Mouse (Mus musculus) intestine, embryonic 14.5 days (tissue): ENCODE measurements around the gene Ewsr1. TPM values are rescaled to one million over a fixed set of nuclear protein-coding genes. Genes with fewer than 3 reads are reported as not detected.

Source experiments
- ATAC-seq: fragments of 200-750 bp; cut with Nextera tagmentation; replicated peaks from 2 replicates; pipeline ENCODE4 v1.8.0; 2017; ENCODE audit warnings: low read depth, moderate number of reproducible peaks, moderate TSS enrichment, moderate library complexity; ENCODE audit not compliant: low FRiP score, low TSS enrichment
- DNase-seq: peaks from one replicate; pipeline ENCODE4 v3.0.0-alpha.2; 2018; ENCODE audit warnings: low spot score
- H3K27ac ChIP-seq: fragments of 300-500 bp; sonication (generic); 2 replicates; pipeline ENCODE4 v1.5.1; 2014; ENCODE audit warnings: low read depth, mild to moderate bottlenecking, control low read depth
- H3K27me3 ChIP-seq: fragments of 300-500 bp; sonication (generic); replicated peaks from 2 replicates; pipeline ENCODE4 v1.6.1; 2014; ENCODE audit warnings: low read length, control low read depth; ENCODE audit not compliant: control insufficient read depth, insufficient read depth
- H3K36me3 ChIP-seq: fragments of 300-500 bp; sonication (generic); 2 replicates; pipeline ENCODE4 v1.6.1; 2014; ENCODE audit warnings: low read length, control low read depth; ENCODE audit not compliant: control insufficient read depth, insufficient read depth
- H3K4me1 ChIP-seq: fragments of 300-500 bp; sonication (generic); replicated peaks from 2 replicates; pipeline ENCODE4 v1.6.1; 2014; ENCODE audit warnings: low read length, control low read depth, mixed read lengths; ENCODE audit not compliant: control insufficient read depth, insufficient read depth
- H3K4me2 ChIP-seq: fragments of 300-500 bp; sonication (generic); 2 replicates; pipeline ENCODE4 v1.6.1; 2014; ENCODE audit warnings: low read length
- H3K4me3 ChIP-seq: fragments of 300-500 bp; sonication (generic); 2 replicates; pipeline ENCODE4 v1.5.1; 2014; ENCODE audit warnings: low read depth, low read length, control low read depth, mixed read lengths
- H3K9ac ChIP-seq: fragments of 300-500 bp; sonication (generic); 2 replicates; pipeline ENCODE4 v1.6.1; 2014; ENCODE audit warnings: mild to moderate bottlenecking, low read length
- H3K9me3 ChIP-seq: fragments of 300-500 bp; sonication (generic); 2 replicates; pipeline ENCODE4 v1.6.1; 2016; ENCODE audit warnings: low read length, control low read depth; ENCODE audit not compliant: control insufficient read depth
- WGBS: fragments of 180-500 bp; shearing (Covaris S2); extraction: QIAGEN DNeasy Blood & Tissue Kit; methylation state at CpG from one replicate; pipeline ENCODE4 v1.1.7; 2014; 5-methylcytosine and 5-hydroxymethylcytosine counted together
- polyA plus RNA-seq: library from polyadenylated mRNA; unstranded; fragments of >200 nt; fragmentation: Nextera tagmentation; extraction: Ambion mirVana; gene quantifications from 2 replicates; pipeline ENCODE4 v1.2.1, GENCODE M21; 2014

Gene Ewsr1
- polyA plus RNA-seq = 373 and 390 TPM in 2 replicates

- Histone ChIP-seq H3K4me1 (peaks cover 25% of the 10 kb centered on the region), H3K9ac (peak within 1 kb of the TSS; percentile 100), H3K9me3 (no peaks in the 10 kb centered on the region), H3K4me2 (peak within 1 kb of the TSS; percentile 94), H3K36me3 (peaks cover 8% of the 10 kb centered on the region; the same call in 1 of the 2 replicates), H3K27me3 (no peaks in the 10 kb centered on the region), H3K27ac (peak within 1 kb of the TSS; percentile 99), H3K4me3 (peak within 1 kb of the TSS; percentile 99)
- ATAC-seq = peak; percentile 92
- peak; percentile 100 for DNase-seq
- WGBS = under 1% methylated on average over 79 of the region's 92 CpGs
Observed at GRCm38 (mm10) chr11:5098736-5099542, at the start of gene Ewsr1, which contains the start of gene Rhbdd3. Ewsr1 (minus strand) TSS chr11:5099266. Rhbdd3 (plus strand) TSS chr11:5098926.

- no peak overlapping the region for H3K27ac ChIP-seq
- no peak overlapping the region for H3K4me3 ChIP-seq
- no peak overlapping the region for H3K9ac ChIP-seq
- no peaks in the 10 kb centered on the region for H3K27me3 ChIP-seq
- WGBS = 75% methylated on average over 3 of the region's 3 CpGs
- peaks cover 21% of the 10 kb centered on the region for H3K4me1 ChIP-seq
- ATAC-seq = no peak
- no peaks in the 10 kb centered on the region for H3K36me3 ChIP-seq
- no peak overlapping the region for H3K4me2 ChIP-seq
- no peak for DNase-seq
- H3K9me3 ChIP-seq = no peaks in the 10 kb centered on the region
Observed at GRCm38 (mm10) chr11:5145600-5145999, 46.5 kb upstream of the Ewsr1 start.

- Histone ChIP-seq H3K36me3 (no peaks in the 10 kb centered on the region), H3K27ac (no peak overlapping the region), H3K4me1 (peaks cover 25% of the 10 kb centered on the region), H3K4me2 (no peak overlapping the region), H3K9ac (no peak overlapping the region), H3K9me3 (no peaks in the 10 kb centered on the region), H3K27me3 (no peaks in the 10 kb centered on the region), H3K4me3 (no peak overlapping the region)
- 75% methylated on average over 2 of the region's 2 CpGs for WGBS
- ATAC-seq = no peak
- DNase-seq = no peak
Observed at GRCm38 (mm10) chr11:5141965-5142364, 42.9 kb upstream of the Ewsr1 start.

GRCm38 (mm10) chr11:5141252-5141651 is 42.2 kb upstream of the Ewsr1 start:
- Histone ChIP-seq H3K27ac (0 out of 2 replicates have a peak overlapping the region, but pooled peaks have one; percentile 38), H3K9me3 (no peaks in the 10 kb centered on the region), H3K4me3 (no peak overlapping the region), H3K4me1 (peaks cover 25% of the 10 kb centered on the region), H3K27me3 (no peaks in the 10 kb centered on the region), H3K36me3 (no peaks in the 10 kb centered on the region), H3K4me2 (no peak overlapping the region), H3K9ac (no peak overlapping the region)
- ATAC-seq = no peak
- WGBS = 64% methylated on average over 5 of the region's 5 CpGs
- no peak for DNase-seq

- H3K4me3 ChIP-seq = no peak overlapping the region
- H3K27ac ChIP-seq = no peak overlapping the region
- H3K36me3 ChIP-seq = no peaks in the 10 kb centered on the region
- H3K27me3 ChIP-seq = no peaks in the 10 kb centered on the region
- H3K4me2 ChIP-seq = no peak overlapping the region
- DNase-seq (peak; percentile 84), ATAC-seq (no peak; the same call in 1 of the 2 replicates)
- 28% methylated on average over 8 of the region's 8 CpGs for WGBS
- H3K4me1 ChIP-seq = peaks cover 25% of the 10 kb centered on the region
- H3K9me3 ChIP-seq = no peaks in the 10 kb centered on the region
- no peak overlapping the region for H3K9ac ChIP-seq
Observed at GRCm38 (mm10) chr11:5140619-5141018, 41.6 kb upstream of the Ewsr1 start.

GRCm38 (mm10) chr11:5139372-5139771 is 40.3 kb upstream of the Ewsr1 start:
- Histone ChIP-seq H3K4me3 (no peak overlapping the region), H3K36me3 (no peaks in the 10 kb centered on the region), H3K27me3 (no peaks in the 10 kb centered on the region), H3K9ac (no peak overlapping the region), H3K9me3 (no peaks in the 10 kb centered on the region), H3K4me1 (peaks cover 25% of the 10 kb centered on the region), H3K27ac (no peak overlapping the region), H3K4me2 (peak overlapping the region; percentile 3; the same call in 1 of the 2 replicates)
- WGBS = 35% methylated on average over 9 of the region's 9 CpGs
- ATAC-seq (no peak), DNase-seq (no peak)

- Histone ChIP-seq H3K4me3 (no peak overlapping the region), H3K27me3 (no peaks in the 10 kb centered on the region), H3K36me3 (no peaks in the 10 kb centered on the region), H3K27ac (peak overlapping the region; percentile 27; the same call in 1 of the 2 replicates), H3K9me3 (no peaks in the 10 kb centered on the region), H3K4me2 (no peak overlapping the region), H3K4me1 (peaks cover 25% of the 10 kb centered on the region), H3K9ac (no peak overlapping the region)
- WGBS = 58% methylated on average over 2 of the region's 2 CpGs
- no peak for ATAC-seq
- no peak for DNase-seq
Observed at GRCm38 (mm10) chr11:5138642-5139041, 39.6 kb upstream of the Ewsr1 start.

GRCm38 (mm10) chr11:5135914-5136313 is 36.8 kb upstream of the Ewsr1 start:
- H3K4me1 ChIP-seq = peaks cover 21% of the 10 kb centered on the region
- no peaks in the 10 kb centered on the region for H3K9me3 ChIP-seq
- no peak overlapping the region for H3K4me3 ChIP-seq
- ATAC-seq (no peak), DNase-seq (no peak)
- H3K27me3 ChIP-seq = no peaks in the 10 kb centered on the region
- WGBS = 72% methylated on average over 11 of the region's 11 CpGs
- no peak overlapping the region for H3K4me2 ChIP-seq
- H3K36me3 ChIP-seq = no peaks in the 10 kb centered on the region
- peak overlapping the region; percentile 36; the same call in 1 of the 2 replicates for H3K27ac ChIP-seq
- H3K9ac ChIP-seq = no peak overlapping the region
